Mouse (Mus musculus): ENCODE data around the gene E030030I06Rik.
"Not testable (repeated sequence)": the region's sequence is repeated elsewhere in the genome, so short reads cannot be mapped to it uniquely, and the experiment has no call there.

DNA sequence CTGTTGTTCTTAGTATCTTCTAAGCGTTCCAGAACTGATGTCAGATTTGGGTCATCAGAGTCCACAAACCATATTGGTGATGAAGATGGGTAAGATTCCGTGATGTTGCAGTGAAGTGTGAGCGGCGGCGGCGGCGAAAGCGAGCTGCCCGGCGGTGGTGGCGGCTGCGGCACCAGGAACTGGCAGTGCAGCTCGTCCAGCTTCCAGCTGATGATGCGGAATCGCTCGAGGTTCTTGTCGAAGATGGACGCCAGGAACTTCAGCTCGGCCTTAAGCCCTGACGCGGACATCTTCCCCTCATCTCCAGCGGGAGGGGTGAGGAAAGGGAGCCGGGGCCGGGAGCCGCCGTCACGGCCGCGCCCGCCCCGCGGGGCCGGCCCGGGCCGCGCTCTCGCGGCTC, 5.1 kb upstream of the E030030I06Rik start:
- not testable (repeated sequence) for TF ChIP-seq GATA1 (IDR thresholded peaks at IDR 0.05; ENCODE audit: low read depth, low read length); CTCF (IDR thresholded peaks at IDR 0.05 in 2 of 3, conservative IDR thresholded peaks at IDR 0.05 in 1 of 3; ENCODE audit: control insufficient read depth in 1 of 3, insufficient read depth in 1 of 3, low read depth in 2 of 3, low read length in 3 of 3, poor library complexity in 1 of 3, severe bottlenecking in 1 of 3); EP300 (IDR thresholded peaks at IDR 0.05; ENCODE audit: low read depth in 1 of 2, low read length in 2 of 2); NELFE (IDR thresholded peaks at IDR 0.05; ENCODE audit: low read depth, low read length); POLR2AphosphoS2 (IDR thresholded peaks at IDR 0.05; ENCODE audit: low read length); ZNF384 (IDR thresholded peaks at IDR 0.05; ENCODE audit: low read depth, low read length); ETS1 (IDR thresholded peaks at IDR 0.05; ENCODE audit: low read depth, low read length); MXI1 (IDR thresholded peaks at IDR 0.05; ENCODE audit: low read depth, low read length); USF1 (IDR thresholded peaks at IDR 0.05; ENCODE audit: low read depth, low read length); CHD2 (IDR thresholded peaks at IDR 0.05; ENCODE audit: low read length); POLR2AphosphoS5 (IDR thresholded peaks at IDR 0.05; ENCODE audit: borderline replicate concordance, low read depth, low read length); POLR2A (IDR thresholded peaks at IDR 0.05; ENCODE audit: control insufficient read depth in 1 of 2, insufficient read depth in 1 of 2, low read depth in 1 of 2, low read length in 2 of 2, poor library complexity in 1 of 2); HCFC1 (IDR thresholded peaks at IDR 0.05; ENCODE audit: low read depth, low read length); TCF12 (IDR thresholded peaks at IDR 0.05; ENCODE audit: low read depth, low read length)
